Mouse (Mus musculus) stomach, postnatal 0 days (tissue): ENCODE results near the gene Nrip1.

Source experiments
- CTCF ChIP-seq: IDR thresholded peaks from 2 replicates; pipeline ENCODE4 v1.5.1; 2016; ENCODE audit warnings: antibody characterized with exemption, low read depth, mild to moderate bottlenecking, moderate library complexity
- EP300 ChIP-seq: optimal IDR thresholded peaks from 2 replicates; pipeline ENCODE3; 2016; ENCODE audit warnings: antibody characterized with exemption

- TF ChIP-seq CTCF: no peak
- TF ChIP-seq EP300: no peak
These were observed 134.8 kb downstream of the Nrip1 start for GRCm38 (mm10) chr16:76238784-76239183.
